Mouse (Mus musculus) heart, postnatal 4 days (tissue): Measurements from ENCODE around the gene Il1a. TPM values are rescaled to one million over a fixed set of nuclear protein-coding genes. Genes with fewer than 3 reads are reported as not detected.
A peak's percentile ranks its signal among the peaks of the same experiment; 100 is the strongest.

Source experiments
- DNase-seq: peaks from one replicate; pipeline ENCODE4 v3.0.0; 2021
- total RNA-seq, 2 experiments: library from RNA; stranded (reverse); gene quantifications; 2 replicates each; pipeline ENCODE4 v1.2.3; 2021

Gene Il1a
- total RNA-seq, result under 1 TPM in 1 of 2 experiments, not detected in 1; 0.14 TPM

DNA sequence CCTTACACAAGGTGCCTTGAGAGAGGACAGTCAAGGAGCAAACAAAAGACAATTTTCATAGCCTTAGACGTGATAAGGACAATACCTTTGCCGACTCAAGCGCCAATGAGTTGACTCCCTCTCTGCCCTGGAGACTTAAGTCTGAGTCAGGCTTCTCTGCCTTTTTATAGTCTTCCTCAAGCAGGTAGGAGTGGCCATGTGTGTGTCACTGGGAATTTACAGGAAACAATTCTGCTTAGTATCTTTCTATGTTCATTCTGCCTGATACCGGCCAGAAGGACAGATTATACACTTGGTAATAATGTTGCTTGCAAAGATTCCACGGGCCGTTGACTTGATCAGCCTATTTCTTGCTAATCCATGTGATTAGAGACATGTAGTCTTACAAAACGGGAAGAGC lies at the start of gene Il1a:
Gene Il1a, minus strand, starts transcription at position 137 of the 400 bp plus-strand sequence.
- DNase-seq, result no peak

GRCm38 (mm10) chr2:129338138-129338621 lies 28.4 kb upstream of the Il1a start:
- DNase-seq, result peak; percentile 15

DNA sequence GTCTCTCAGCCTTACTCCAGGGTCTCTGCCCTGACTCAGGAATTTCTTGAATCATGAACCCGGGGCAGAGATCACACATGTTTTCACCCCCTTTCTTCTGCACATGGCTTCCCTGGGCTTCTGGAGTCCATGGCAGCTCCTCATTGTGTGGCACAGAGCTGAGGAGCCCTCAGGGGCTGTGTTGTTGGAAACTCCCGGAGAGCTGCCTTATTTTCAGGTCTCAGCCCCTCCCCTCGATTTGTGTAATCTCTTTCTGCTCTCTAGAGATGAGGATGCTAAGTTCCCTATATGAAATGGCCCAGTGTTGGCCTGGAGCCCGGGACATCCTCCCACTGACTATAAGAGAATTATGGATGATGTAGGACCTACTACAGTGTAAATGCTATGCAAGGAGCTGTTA lies 23.7 kb upstream of the Il1a start:
- no peak for DNase-seq

- DNase-seq, result no peak
Measured at GRCm38 (mm10) chr2:129330540-129330939, 20.8 kb upstream of the Il1a start.

GRCm38 (mm10) chr2:129330024-129330423 lies 20.3 kb upstream of the Il1a start:
- DNase-seq, result no peak

GRCm38 (mm10) chr2:129328238-129328637 lies 18.5 kb upstream of the Il1a start:
- no peak for DNase-seq

DNA sequence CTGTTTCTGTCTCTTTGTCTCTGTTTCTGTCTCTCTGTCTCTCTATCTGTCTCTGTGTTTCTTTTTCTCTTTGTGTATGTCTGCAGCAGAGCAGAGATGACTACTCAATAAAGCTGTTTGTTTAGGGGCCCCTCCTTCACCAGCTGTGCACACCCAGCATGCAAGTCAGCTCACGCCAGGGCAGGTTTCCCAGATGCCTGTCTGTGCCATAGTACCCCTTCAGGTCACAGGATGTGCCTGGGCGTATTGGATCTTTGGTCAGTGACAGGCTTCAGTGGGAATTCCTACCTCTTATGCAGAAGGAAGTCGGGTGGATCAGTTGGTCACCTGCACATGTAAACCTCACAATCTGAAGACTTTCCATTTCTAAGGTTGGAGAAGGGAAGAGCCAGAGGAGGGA lies 14.4 kb upstream of the Il1a start:
- DNase-seq, result no peak

DNA sequence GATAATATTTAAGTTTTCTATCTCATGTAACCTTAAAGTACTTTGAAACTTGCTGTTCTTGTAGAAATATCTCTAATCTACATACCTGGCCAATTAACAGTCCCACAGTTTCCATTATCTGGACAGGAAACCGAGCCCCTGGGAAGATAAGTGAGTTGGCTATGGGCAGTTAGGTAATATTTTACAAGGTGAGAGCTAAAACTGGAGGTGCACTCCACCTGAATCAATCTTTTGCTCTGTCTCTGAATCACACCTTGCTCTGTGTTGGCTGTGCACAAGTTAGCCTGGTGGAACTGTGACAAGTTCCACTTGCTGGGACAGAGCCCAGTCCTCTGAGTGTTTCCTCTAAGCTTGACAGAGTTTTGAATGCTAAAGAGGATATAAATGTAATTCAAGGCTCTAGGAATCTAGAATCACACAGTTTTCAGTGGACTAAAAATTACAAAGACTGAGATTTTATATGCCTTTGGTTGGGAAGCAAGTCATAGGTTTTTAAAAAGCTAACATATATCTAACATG lies 12.4 kb upstream of the Il1a start:
- DNase-seq, result no peak

- DNase-seq, result no peak
Measured at GRCm38 (mm10) chr2:129320033-129320605, 10.3 kb upstream of the Il1a start.

DNA sequence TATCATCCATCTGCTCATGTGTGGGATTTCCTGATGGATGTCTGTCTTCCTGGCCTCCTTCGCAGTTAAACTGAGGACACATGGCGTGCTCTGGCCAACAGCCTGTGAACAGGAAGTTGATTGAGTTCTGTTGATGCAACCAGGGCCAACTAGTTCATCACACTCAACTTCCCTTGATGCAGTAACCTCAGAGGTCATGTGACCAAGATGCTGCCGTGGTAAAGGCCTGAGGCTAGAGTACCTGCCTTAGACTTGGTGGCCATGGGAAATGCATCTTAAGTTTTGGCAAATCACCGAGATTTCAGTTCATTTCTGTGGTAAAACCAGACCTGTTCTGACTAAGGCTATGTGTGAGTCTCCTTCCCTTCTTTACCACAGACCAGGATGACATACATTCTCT lies 6.1 kb upstream of the Il1a start:
- DNase-seq, result no peak

GRCm38 (mm10) chr2:129314880-129315279 lies 5.1 kb upstream of the Il1a start:
- no peak for DNase-seq

GRCm38 (mm10) chr2:129313934-129314333 lies 4.2 kb upstream of the Il1a start:
- DNase-seq, result no peak

- no peak for DNase-seq
Measured at GRCm38 (mm10) chr2:129306020-129306419, 3.8 kb downstream of the Il1a start.

DNA sequence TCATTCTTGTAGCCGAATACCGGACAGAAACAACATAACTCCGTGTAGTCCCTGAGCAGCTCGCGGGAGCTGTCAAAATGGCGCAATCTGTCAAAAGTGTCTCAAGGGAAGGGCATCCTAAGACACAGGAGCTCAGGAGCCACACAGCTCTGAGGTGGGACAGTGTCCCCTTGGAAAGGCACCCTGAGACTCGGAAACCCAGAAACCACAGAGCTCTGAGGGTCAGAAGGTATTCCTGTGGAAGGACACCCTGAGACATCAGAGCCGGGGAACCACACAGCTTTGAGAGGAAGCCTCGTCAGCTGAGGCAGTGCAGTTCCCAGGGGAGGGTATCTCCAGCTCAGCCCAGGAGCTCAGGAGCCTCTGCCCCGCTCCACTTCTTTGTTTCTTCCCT lies 12.2 kb downstream of the Il1a start:
- DNase-seq, result peak; percentile 27

DNA sequence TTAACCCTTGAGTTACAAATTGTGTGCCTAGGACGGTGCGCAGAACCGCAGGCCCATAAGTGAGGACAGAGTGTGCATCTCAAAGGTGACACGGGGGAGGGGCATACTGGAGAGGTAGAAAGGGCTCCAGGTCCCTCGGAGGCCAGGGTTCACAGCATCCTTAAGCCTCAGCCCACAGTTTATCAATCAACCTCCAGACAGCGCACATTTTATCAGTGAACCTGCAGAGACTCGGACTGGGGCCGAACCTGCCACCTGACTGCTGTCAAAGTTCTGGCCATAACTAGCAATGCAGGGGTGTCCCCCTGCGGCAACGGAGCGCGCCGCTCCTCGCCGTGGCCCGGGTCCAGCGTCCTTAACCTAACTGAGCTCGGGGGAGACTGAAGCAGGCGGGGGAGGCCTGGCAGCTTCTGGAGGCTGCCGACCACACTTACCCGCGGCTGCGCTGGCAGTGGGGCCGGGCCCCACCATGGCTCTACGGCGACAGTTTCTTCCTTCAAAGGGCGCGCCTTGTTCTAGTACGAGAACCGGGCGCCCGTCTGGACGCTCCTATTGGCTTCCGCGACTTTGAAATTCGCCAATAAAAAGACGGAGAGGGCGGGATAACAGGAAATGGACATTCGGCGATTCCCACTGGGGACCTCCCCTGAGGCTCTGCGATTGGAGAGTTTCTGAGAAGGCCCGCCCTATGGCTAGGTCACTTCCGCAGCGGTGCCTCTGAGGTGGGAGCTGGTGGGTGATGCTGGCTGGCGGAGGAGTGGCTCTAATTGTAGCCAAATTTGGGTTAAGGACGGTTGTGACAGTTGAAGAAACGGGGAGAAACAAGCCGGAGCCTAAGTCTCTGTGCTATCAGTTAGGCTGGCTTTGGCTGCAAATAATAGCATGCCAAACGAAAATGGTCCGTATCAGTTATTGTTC lies 12.8 kb downstream of the Il1a start, which contains the start of gene Ckap2l:
Gene Ckap2l, minus strand, starts transcription at position 542 of the 918 bp plus-strand sequence.
- peak; percentile 98 for DNase-seq

DNA sequence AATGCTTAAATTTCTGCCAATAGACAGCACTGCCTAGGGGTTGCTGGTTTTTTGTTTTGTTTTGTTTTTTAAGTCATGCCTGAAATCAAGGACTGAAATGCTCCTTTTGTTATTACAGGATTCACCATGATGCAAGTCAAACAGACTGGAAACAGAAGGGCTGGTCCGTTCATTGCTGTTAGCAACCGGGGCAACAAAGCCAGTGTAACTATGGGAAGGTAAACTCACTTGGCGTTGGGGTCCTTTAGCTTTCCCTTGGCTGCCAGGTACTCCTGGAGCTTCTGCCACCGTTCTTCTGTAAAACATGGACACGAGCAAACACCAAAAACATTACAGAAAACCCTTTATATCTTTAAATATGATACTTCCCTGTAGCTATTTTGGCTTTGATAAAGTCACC lies 13.7 kb downstream of the Il1a start:
- no peak for DNase-seq

- no peak for DNase-seq
Measured at GRCm38 (mm10) chr2:129295075-129295474, 14.7 kb downstream of the Il1a start.

GRCm38 (mm10) chr2:129273823-129274222 lies 35.9 kb downstream of the Il1a start:
- DNase-seq, result no peak

DNA sequence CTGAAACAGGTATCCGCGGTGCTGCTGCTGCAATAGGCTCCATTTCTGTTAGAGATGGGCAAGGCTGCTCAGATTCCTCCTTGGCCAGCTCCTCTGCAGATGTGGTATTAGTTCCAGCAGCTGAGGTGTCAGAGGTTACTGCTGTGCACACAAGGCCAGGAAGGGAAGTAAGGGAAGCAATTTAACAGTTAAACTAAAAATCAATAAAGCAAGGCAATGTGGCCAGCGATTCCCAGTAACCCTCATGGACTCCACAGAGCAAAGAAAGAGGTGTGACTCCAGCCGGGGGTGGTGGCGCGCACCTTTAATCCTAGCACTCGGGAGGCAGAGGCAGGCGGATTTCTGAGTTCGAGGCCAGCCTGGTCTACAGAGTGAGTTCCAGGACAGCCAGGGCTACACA lies 39.2 kb downstream of the Il1a start:
- DNase-seq, result no peak

GRCm38 (mm10) chr2:129269986-129270385 lies 39.8 kb downstream of the Il1a start:
- DNase-seq, result no peak

GRCm38 (mm10) chr2:129269161-129269643 lies 40.6 kb downstream of the Il1a start:
- DNase-seq, result no peak

GRCm38 (mm10) chr2:129267738-129268137 lies 42.0 kb downstream of the Il1a start:
- DNase-seq, result no peak

DNA sequence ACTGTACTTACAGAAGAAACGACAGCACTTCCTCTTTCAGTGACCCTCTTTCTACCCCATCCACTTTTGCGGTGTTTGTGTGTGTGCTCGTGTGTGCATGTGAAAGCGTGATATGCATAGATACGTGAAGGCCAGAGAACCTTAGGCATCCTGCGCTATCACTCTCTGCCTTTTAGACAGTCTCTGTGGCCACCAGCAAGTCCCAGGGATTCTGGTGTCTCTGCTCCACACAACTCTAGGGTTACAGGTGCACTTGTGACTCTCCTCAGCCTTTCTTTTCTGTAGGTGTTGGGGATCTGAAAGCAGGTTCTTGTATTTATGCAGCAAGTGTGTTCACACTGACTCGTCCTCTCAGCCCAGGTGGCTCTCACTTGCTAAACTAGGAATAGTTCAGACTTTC lies 44.5 kb downstream of the Il1a start:
- DNase-seq, result no peak
